Mouse (Mus musculus) CH12.LX (cell line): ENCODE measurements around the gene Rp2. TPM values are rescaled to one million over a fixed set of nuclear protein-coding genes. Genes with fewer than 3 reads are reported as not detected.
A peak's percentile ranks its signal among the peaks of the same experiment; 100 is the strongest.

Source experiments
- DNase-seq: peaks from one replicate; pipeline ENCODE4 v3.0.0-alpha.2; 2013; ENCODE audit errors: extremely low read depth
- H3K27ac ChIP-seq: 2 replicates; pipeline ENCODE4 v1.5.1; 2012; ENCODE audit warnings: low read depth, mild to moderate bottlenecking, control low read depth, moderate library complexity; ENCODE audit not compliant: insufficient read depth
- H3K27me3 ChIP-seq: replicated peaks from 2 replicates; pipeline ENCODE3; 2012; ENCODE audit warnings: inconsistent platforms
- H3K36me3 ChIP-seq, 2 experiments: replicated peaks in 1 of 2; 2 replicates each; pipeline versions ENCODE3 to v1.6.1; 2012; ENCODE audit warnings: inconsistent platforms in 1 of 2, low read length in 1 of 2, mild to moderate bottlenecking in 1 of 2, mixed read lengths in 1 of 2, moderate library complexity in 1 of 2; ENCODE audit not compliant: control insufficient read depth in 1 of 2, insufficient read depth in 1 of 2
- H3K4me1 ChIP-seq, 2 experiments: 2 replicates each; pipeline ENCODE4 v1.6.1; 2012; ENCODE audit warnings: inconsistent platforms in 1 of 2, moderate library complexity in 1 of 2; ENCODE audit not compliant: insufficient read depth in 2 of 2, control insufficient read depth in 1 of 2
- H3K4me2 ChIP-seq: 2 replicates; pipeline ENCODE4 v1.6.1; 2012; ENCODE audit warnings: low read depth, mild to moderate bottlenecking, control low read depth; ENCODE audit not compliant: poor library complexity, insufficient read depth, severe bottlenecking
- H3K4me3 ChIP-seq, 3 experiments: fragments of 150-350 bp in 1 of 3; sonication (generic) in 1 of 3; replicated peaks in 1 of 3; 2 replicates each; pipeline versions ENCODE3 to v1.5.1; 2011 to 2012; ENCODE audit warnings: low read depth in 2 of 3, low read length in 2 of 3, mild to moderate bottlenecking in 2 of 3, moderate library complexity in 2 of 3, control low read depth in 1 of 3, improper control_type of control experiment in 1 of 3, inconsistent platforms in 1 of 3, mixed read lengths in 1 of 3; ENCODE audit not compliant: poor library complexity in 1 of 3
- H3K79me2 ChIP-seq: replicated peaks from 2 replicates; pipeline ENCODE4 v1.6.1; 2012; ENCODE audit warnings: mild to moderate bottlenecking, moderate library complexity; ENCODE audit not compliant: control insufficient read depth, poor library complexity, insufficient read depth, severe bottlenecking; ENCODE audit errors: extremely low read depth
- H3K9ac ChIP-seq: 2 replicates; pipeline ENCODE4 v1.6.1; 2012; ENCODE audit warnings: low read depth, mild to moderate bottlenecking, control low read depth, moderate library complexity; ENCODE audit not compliant: insufficient read depth
- H3K9me3 ChIP-seq: replicated peaks from 2 replicates; pipeline ENCODE3; 2012; ENCODE audit warnings: low read length, inconsistent platforms, mixed read lengths
- BHLHE40 ChIP-seq: IDR thresholded peaks from 2 replicates; pipeline ENCODE4 v1.6.1; 2011; ENCODE audit warnings: mild to moderate bottlenecking, low read depth, low read length, improper control_type of control experiment
- CHD2 ChIP-seq: IDR thresholded peaks from 2 replicates; pipeline ENCODE4 v1.6.1; 2011; ENCODE audit warnings: low read length, improper control_type of control experiment
- CTCF ChIP-seq, 2 experiments: IDR thresholded peaks in 1 of 2; conservative IDR thresholded peaks in 1 of 2; 2 replicates each; pipeline ENCODE4 v1.5.1; 2011 to 2012; ENCODE audit warnings: low read depth in 2 of 2, low read length in 2 of 2, improper control_type of control experiment in 1 of 2, inconsistent platforms in 1 of 2, mild to moderate bottlenecking in 1 of 2, moderate library complexity in 1 of 2
- E2F4 ChIP-seq: IDR thresholded peaks from 2 replicates; pipeline ENCODE4 v1.6.1; 2011; ENCODE audit warnings: low read depth, low read length, improper control_type of control experiment; ENCODE audit not compliant: insufficient replicate concordance
- ELF1 ChIP-seq: IDR thresholded peaks from 2 replicates; pipeline ENCODE4 v1.6.1; 2014; ENCODE audit warnings: low read depth, mild to moderate bottlenecking, inconsistent platforms, low read length, improper control_type of control experiment
- GABPA ChIP-seq: IDR thresholded peaks from 2 replicates; pipeline ENCODE4 v1.6.1; 2012; ENCODE audit warnings: low read depth, low read length, improper control_type of control experiment, inconsistent platforms; ENCODE audit not compliant: insufficient replicate concordance
- HCFC1 ChIP-seq: IDR thresholded peaks from 2 replicates; pipeline ENCODE4 v1.6.1; 2012; ENCODE audit warnings: low read depth, mild to moderate bottlenecking, inconsistent platforms, low read length, improper control_type of control experiment
- IRF4 ChIP-seq: IDR thresholded peaks from 2 replicates; pipeline ENCODE4 v1.6.1; 2014; ENCODE audit warnings: low read depth, mild to moderate bottlenecking, inconsistent platforms, low read length, improper control_type of control experiment
- JUND ChIP-seq: conservative IDR thresholded peaks from 2 replicates; pipeline ENCODE4 v1.6.1; 2011; ENCODE audit warnings: low read depth, low read length, improper control_type of control experiment
- MAX ChIP-seq: IDR thresholded peaks from 2 replicates; pipeline ENCODE4 v1.6.1; 2011; ENCODE audit warnings: low read length, improper control_type of control experiment
- MEF2A ChIP-seq: IDR thresholded peaks from 2 replicates; pipeline ENCODE4 v1.6.1; 2014; ENCODE audit warnings: low read depth, mild to moderate bottlenecking, inconsistent platforms, low read length, improper control_type of control experiment, borderline replicate concordance
- MXI1 ChIP-seq: IDR thresholded peaks from 2 replicates; pipeline ENCODE4 v1.6.1; 2011; ENCODE audit warnings: mild to moderate bottlenecking, low read depth, low read length, improper control_type of control experiment
- MYC ChIP-seq: IDR thresholded peaks from 2 replicates; pipeline ENCODE4 v1.6.1; 2011; ENCODE audit warnings: low read depth, mild to moderate bottlenecking, improper control_type of control experiment, low read length
- NELFE ChIP-seq: IDR thresholded peaks from 2 replicates; pipeline ENCODE4 v1.6.1; 2011; ENCODE audit warnings: low read depth, low read length, improper control_type of control experiment
- NRF1 ChIP-seq: IDR thresholded peaks from 2 replicates; pipeline ENCODE4 v1.6.1; 2014; ENCODE audit warnings: low read depth, mild to moderate bottlenecking, inconsistent platforms, low read length, improper control_type of control experiment, moderate library complexity
- PAX5 ChIP-seq: IDR thresholded peaks from 2 replicates; pipeline ENCODE4 v1.6.1; 2012; ENCODE audit warnings: low read length, inconsistent platforms, mixed read lengths
- POLR2A ChIP-seq: IDR thresholded peaks from 2 replicates; pipeline ENCODE4 v1.6.1; 2011; ENCODE audit warnings: low read depth, mild to moderate bottlenecking, improper control_type of control experiment, low read length
- POLR2AphosphoS2 ChIP-seq: IDR thresholded peaks from 2 replicates; pipeline ENCODE4 v1.6.1; 2011; ENCODE audit warnings: low read depth, low read length, improper control_type of control experiment
- RAD21 ChIP-seq: IDR thresholded peaks from 2 replicates; pipeline ENCODE4 v1.6.1; 2011; ENCODE audit warnings: low read depth, mild to moderate bottlenecking, low read length, improper control_type of control experiment, moderate library complexity
- SIN3A ChIP-seq: IDR thresholded peaks from 2 replicates; pipeline ENCODE4 v1.6.1; 2012; ENCODE audit warnings: low read length, improper control_type of control experiment, inconsistent platforms
- TCF12 ChIP-seq: IDR thresholded peaks from 2 replicates; pipeline ENCODE4 v1.6.1; 2014; ENCODE audit warnings: low read depth, mild to moderate bottlenecking, inconsistent platforms, low read length, improper control_type of control experiment
- USF2 ChIP-seq: conservative IDR thresholded peaks from 2 replicates; pipeline ENCODE4 v1.6.1; 2011; ENCODE audit warnings: low read depth, low read length, improper control_type of control experiment
- ZMIZ1 ChIP-seq: IDR thresholded peaks from 2 replicates; pipeline ENCODE4 v1.6.1; 2012; ENCODE audit warnings: low read depth, mild to moderate bottlenecking, inconsistent platforms, low read length, improper control_type of control experiment
- ZNF384 ChIP-seq: IDR thresholded peaks from 2 replicates; pipeline ENCODE4 v1.6.1; 2012; ENCODE audit warnings: low read depth, low read length, improper control_type of control experiment, inconsistent platforms
- dilution Hi-C: fragments of 300-500 bp; cut with MboI; formaldehyde crosslinking; loops from 2 replicates; pipeline ENCODE4 v1.14.3; 2020; ENCODE audit warnings: low sequenced_read_pairs; ENCODE audit not compliant: extremely low pct_unique_long_range_greater_than_20kb, extremely low pct_ligation_motif_present
- in situ Hi-C: fragments of 300-500 bp; cut with MboI; formaldehyde crosslinking; loops from 3 replicates; pipeline ENCODE4 v1.14.3; 2019; ENCODE audit warnings: low sequenced_read_pairs, low pct_ligation_motif_present, low pct_unique_long_range_greater_than_20kb, mixed read lengths
- polyA plus RNA-seq: library from polyadenylated mRNA; unstranded; fragments of >175 nt; gene quantifications from 2 replicates; pipeline ENCODE4 v1.2.1, GENCODE M21; 2012; ENCODE audit warnings: low read depth; ENCODE audit not compliant: insufficient read length
- total RNA-seq, 2 experiments: library from RNA; depleted of rRNA; stranded (reverse); fragments of 300-350 nt in 1 of 2; fragments of >200 nt in 1 of 2; gene quantifications; 2 replicates each; pipeline ENCODE4 v1.2.3; 2012 to 2014

The Rp2 gene
- 34.7 and 34.9 TPM in 2 replicates for total RNA-seq (2012; rRNA removed)
- 67.6 and 79.3 TPM in 2 replicates for total RNA-seq (2014; rRNA removed)
- 31.6 and 34.8 TPM in 2 replicates for polyA plus RNA-seq

- peak within 1 kb of the TSS; percentile 38; the same call in 1 of the 2 replicates for H3K4me2 ChIP-seq
- peaks cover 0 to 13% of the 10 kb centered on the region in 2 experiments; a peak in 1 of 4 replicates for H3K4me1 ChIP-seq
- DNase-seq, result peak; percentile 89
- no peaks in the 10 kb centered on the region for H3K27me3 ChIP-seq
- peaks cover 23% of the 10 kb centered on the region for H3K79me2 ChIP-seq
- H3K9ac ChIP-seq, result peak within 1 kb of the TSS; percentile 95
- peak within 1 kb of the TSS; percentile 92 for H3K27ac ChIP-seq
- TF ChIP-seq CTCF (conservative IDR thresholded peaks at IDR 0.05 in 1 of 2, IDR thresholded peaks at IDR 0.05 in 1 of 2; ENCODE audit: low read depth in 2 of 2, low read length in 2 of 2) (no peak), USF2 (no peak), MXI1 (peak; percentile 57; the same call in 1 of the 2 replicates), POLR2A (peak; percentile 68), NRF1 (0 out of 2 replicates have a peak, but pooled peaks have one; percentile 19), JUND (no peak), MAX (no peak), E2F4 (no peak), ZMIZ1 (0 out of 2 replicates have a peak, but pooled peaks have one; percentile 26), CHD2 (peak; percentile 80), IRF4 (0 out of 2 replicates have a peak, but pooled peaks have one; percentile 3), MYC (0 out of 2 replicates have a peak, but pooled peaks have one; percentile 5), POLR2AphosphoS2 (no peak), BHLHE40 (no peak), ELF1 (0 out of 2 replicates have a peak, but pooled peaks have one; percentile 7), GABPA (no peak), PAX5 (no peak), NELFE (0 out of 2 replicates have a peak, but pooled peaks have one; percentile 7)
- H3K4me3 ChIP-seq, result peak within 1 kb of the TSS; percentile 71 to 98 (median 76)
- dilution Hi-C loops, result no loop called here
- no peaks in the 10 kb centered on the region for H3K36me3 ChIP-seq
- in situ Hi-C loops, result loop anchor here (25.0 kb wide), 1 partner anchor 198 kb away; no protein-coding TSS in a partner anchor
- H3K9me3 ChIP-seq, result no peaks in the 10 kb centered on the region
Measured at GRCm38 (mm10) chrX:20364391-20365365, at the start of gene Rp2. TSS of gene Rp2 (plus strand) at chrX:20364481.

GRCm38 (mm10) chrX:20332756-20333155 lies 31.5 kb upstream of the Rp2 start:
- Histone ChIP-seq H3K27me3 (no peaks in the 10 kb centered on the region), H3K27ac (no peak overlapping the region), H3K4me3 (no peak overlapping the region), H3K4me1 (peaks cover 3 to 17% of the 10 kb centered on the region in 2 experiments; a peak in 3 of 4 replicates), H3K9ac (no peak overlapping the region), H3K4me2 (no peak overlapping the region), H3K36me3 (no peaks in the 10 kb centered on the region), H3K79me2 (no peaks in the 10 kb centered on the region), H3K9me3 (no peaks in the 10 kb centered on the region)
- dilution Hi-C loops (no loop called here), in situ Hi-C loops (loop anchor here (25.0 kb wide), 2 partner anchors 170 to 270 kb away; partner anchors contain the start of gene Chst7)
- DNase-seq, result no peak
- TF ChIP-seq ELF1 (no peak), ZNF384 (no peak), CHD2 (no peak), PAX5 (no peak), CTCF (conservative IDR thresholded peaks at IDR 0.05 in 1 of 2, IDR thresholded peaks at IDR 0.05 in 1 of 2; ENCODE audit: low read depth in 2 of 2, low read length in 2 of 2) (no peak), SIN3A (no peak), MEF2A (no peak), TCF12 (no peak), HCFC1 (no peak), IRF4 (no peak), POLR2A (no peak), RAD21 (no peak)
